Mouse (Mus musculus): ENCODE measurements around the gene Cfap54.

- no peak for TF ChIP-seq GATA1 (IDR thresholded peaks at IDR 0.05; ENCODE audit: borderline replicate concordance, low read length)
- TF ChIP-seq FLI1 (IDR thresholded peaks at IDR 0.05; ENCODE audit: low read length) = no peak
These were observed 298.7 kb downstream of the Cfap54 start for GRCm38 (mm10) chr10:92782691-92783090.

Data from megakaryocyte, embryonic 14.5 days (primary cell).